Mouse (Mus musculus) small intestine, adult 2 months (tissue): ENCODE measurements around the gene Sp100.

Experiments
- CTCF ChIP-seq: fragments of 200-500 bp; IDR thresholded peaks from 2 replicates; pipeline ENCODE4 v1.5.1; 2012; ENCODE audit warnings: low read depth, mild to moderate bottlenecking, control low read depth, inconsistent platforms, low read length, moderate library complexity, mixed read lengths; ENCODE audit not compliant: insufficient replicate concordance, insufficient read length; ENCODE audit errors: extremely low read depth
- POLR2A ChIP-seq: fragments of 200-500 bp; IDR thresholded peaks from 2 replicates; pipeline ENCODE4 v1.6.1; 2012; ENCODE audit warnings: low read depth, mild to moderate bottlenecking, control low read depth, inconsistent platforms, low read length, moderate library complexity

- no peak for TF ChIP-seq POLR2A
- TF ChIP-seq CTCF, result no peak
Measured at GRCm38 (mm10) chr1:85751494-85751893, 101.7 kb downstream of the Sp100 start.
